29 mouse cellular contexts compared by ENCODE assay signal in genomic region chr9:59721144-59721543, GRCm38 (mm10). TPM values are rescaled to one million over a fixed set of nuclear protein-coding genes. Genes with fewer than 3 reads are reported as not detected.
"Had no signal": no experiment of that assay in that cellular context is flagged by ENCODE, and none has a peak within 500 bp of the region (broad histone marks: within the 10 kb centered on the region; RNA-seq: fewer than 3 reads in every experiment).

No protein-coding gene starts in this region.

- H3K27me3 ChIP-seq: heart, embryonic 13.5 days; heart, embryonic 15.5 days; hindbrain, embryonic 12.5 days; intestine, embryonic 15.5 days had no signal

- DNase-seq: gastrocnemius, postnatal 10 days; gastrocnemius, postnatal 25 days; heart, adult 18-20 months; heart, postnatal 14 days; heart, postnatal 36 days; kidney, adult 18-20 months; kidney, adult 8-10 months; kidney, postnatal 10 days; kidney, postnatal 25 days; kidney, postnatal 4 days; liver had no signal

- H3K9me3 ChIP-seq: heart, embryonic 13.5 days; heart, embryonic 15.5 days; hindbrain, embryonic 10.5 days; hindbrain, embryonic 12.5 days; intestine, embryonic 15.5 days; limb, embryonic 10.5 days; limb, embryonic 12.5 days; liver, embryonic 12.5 days had no signal

- H3K4me2 ChIP-seq: heart, embryonic 11.5 days; heart, embryonic 13.5 days; heart, embryonic 15.5 days; hindbrain, embryonic 12.5 days; hindbrain, embryonic 14.5 days; intestine, embryonic 15.5 days; limb, embryonic 12.5 days; liver, embryonic 12.5 days had no signal

- ATAC-seq: hindbrain, embryonic 16.5 days; inflammation-experienced regulatory T-cells, adult 6 months; intestine, embryonic 15.5 days; intestine, postnatal 0 days; liver, embryonic 12.5 days had no signal

- H3K4me3 ChIP-seq: heart, embryonic 13.5 days; heart, embryonic 15.5 days; hindbrain, embryonic 10.5 days; hindbrain, embryonic 12.5 days; intestine, embryonic 15.5 days; layer of hippocampus, adult 2 months; left cerebral cortex, adult 2 months; limb, embryonic 10.5 days; limb, embryonic 12.5 days; liver, embryonic 12.5 days had no signal

- H3K36me3 ChIP-seq: heart, embryonic 13.5 days; heart, embryonic 15.5 days; hindbrain, embryonic 10.5 days; hindbrain, embryonic 12.5 days; intestine, embryonic 15.5 days; limb, embryonic 10.5 days; limb, embryonic 12.5 days; liver, embryonic 12.5 days had no signal

- H3K27ac ChIP-seq: heart, embryonic 13.5 days; heart, embryonic 15.5 days; hindbrain, embryonic 10.5 days; hindbrain, embryonic 12.5 days; hindbrain, embryonic 14.5 days; intestine, embryonic 15.5 days; layer of hippocampus, adult 2 months; left cerebral cortex, adult 2 months; limb, embryonic 10.5 days; limb, embryonic 12.5 days; liver, embryonic 12.5 days; liver, embryonic 14.5 days had no signal

- H3K9ac ChIP-seq: heart, embryonic 13.5 days; heart, embryonic 15.5 days; hindbrain, embryonic 12.5 days; hindbrain, embryonic 14.5 days; intestine, embryonic 15.5 days; limb, embryonic 12.5 days; liver, embryonic 12.5 days; liver, embryonic 14.5 days had no signal

RNA-seq across cellular contexts. Expression of gene Gramd2, which starts 41.2 kb away (rescaled TPM):
- total RNA-seq: granulocyte monocyte progenitor cell, adult 5-6 weeks; heart, adult 8-10 months; heart, postnatal 36 days had no signal
- polyA plus RNA-seq: inflammation-experienced regulatory T-cells, adult 6 months had no signal
